Mouse (Mus musculus) stomach, postnatal 0 days (tissue): ENCODE results near the gene Scaper.

Experiments used
- CTCF ChIP-seq: IDR thresholded peaks from 2 replicates; pipeline ENCODE4 v1.5.1; 2016; ENCODE audit warnings: antibody characterized with exemption, low read depth, mild to moderate bottlenecking, moderate library complexity
- EP300 ChIP-seq: optimal IDR thresholded peaks from 2 replicates; pipeline ENCODE3; 2016; ENCODE audit warnings: antibody characterized with exemption

DNA sequence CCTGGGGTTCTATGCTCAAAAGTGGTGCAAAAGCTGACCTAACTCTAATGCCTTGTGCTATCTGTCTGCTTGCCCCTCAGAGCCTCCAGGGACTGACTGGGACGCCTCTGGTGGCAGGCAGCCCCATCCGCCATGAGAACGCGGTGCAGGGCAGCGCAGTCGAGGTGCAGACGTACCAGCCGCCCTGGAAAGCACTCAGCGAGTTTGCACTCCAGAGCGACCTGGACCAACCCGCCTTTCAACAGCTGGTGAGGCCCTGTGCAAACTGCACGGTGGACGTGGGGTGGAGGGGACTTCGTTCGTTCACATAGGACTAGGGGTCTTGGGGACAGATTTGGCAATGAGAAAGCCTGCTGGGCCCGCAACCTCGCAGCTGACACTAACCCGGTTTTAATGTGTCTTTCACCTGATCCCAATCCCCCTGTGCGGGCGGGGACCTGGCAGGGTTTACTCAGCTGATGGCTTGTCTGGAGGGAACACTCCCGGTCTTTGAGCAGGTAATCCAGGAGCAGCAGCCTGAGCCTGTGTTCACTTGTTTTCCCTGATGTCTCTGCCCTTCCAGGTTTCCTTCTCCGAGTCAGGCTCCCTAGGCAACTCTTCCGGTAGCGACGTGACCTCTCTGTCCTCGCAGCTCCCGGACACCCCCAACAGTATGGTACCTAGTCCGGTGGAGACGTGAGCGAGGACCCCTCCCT lies 392.9 kb downstream of the Scaper start:
- TF ChIP-seq EP300 (no peak), CTCF (no peak)
